Mouse (Mus musculus): ENCODE data around the gene Ptprd. TPM values are rescaled to one million over a fixed set of nuclear protein-coding genes. Genes with fewer than 3 reads are reported as not detected.

Ptprd gene
- polyA plus RNA-seq, 1 experiment = 104 TPM

DNA sequence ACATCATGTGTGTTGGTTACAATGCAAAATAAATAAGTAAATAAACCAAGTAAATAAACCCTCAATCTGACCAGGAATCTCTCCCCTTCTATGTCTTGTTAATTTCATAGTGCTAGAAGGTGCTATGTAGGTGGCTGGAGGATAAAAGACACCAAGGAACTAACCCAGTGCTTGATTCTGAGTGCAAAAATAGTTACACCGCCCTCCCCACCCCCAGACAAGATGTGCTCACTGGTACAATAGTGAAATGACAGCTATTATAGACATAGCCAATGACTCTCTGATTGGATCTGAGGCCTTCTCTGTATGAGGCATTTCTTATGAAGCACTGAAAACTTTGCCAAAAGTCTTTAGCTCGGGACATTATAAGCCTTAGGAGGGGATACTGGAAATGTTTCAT lies 1857.6 kb downstream of the Ptprd start:
- DNase-seq (ENCODE audit: extremely low spot score in 1 of 2, low spot score in 1 of 2) = peak in 1 of 2 experiments; percentile 33

GRCm38 (mm10) chr4:76352468-76352867 lies 1859.3 kb downstream of the Ptprd start:
- no peak for DNase-seq (ENCODE audit: extremely low spot score in 1 of 2, low spot score in 1 of 2)

GRCm38 (mm10) chr4:76351201-76351979 lies 1860.4 kb downstream of the Ptprd start:
- no peak for DNase-seq (ENCODE audit: extremely low spot score in 1 of 2, low spot score in 1 of 2)

DNA sequence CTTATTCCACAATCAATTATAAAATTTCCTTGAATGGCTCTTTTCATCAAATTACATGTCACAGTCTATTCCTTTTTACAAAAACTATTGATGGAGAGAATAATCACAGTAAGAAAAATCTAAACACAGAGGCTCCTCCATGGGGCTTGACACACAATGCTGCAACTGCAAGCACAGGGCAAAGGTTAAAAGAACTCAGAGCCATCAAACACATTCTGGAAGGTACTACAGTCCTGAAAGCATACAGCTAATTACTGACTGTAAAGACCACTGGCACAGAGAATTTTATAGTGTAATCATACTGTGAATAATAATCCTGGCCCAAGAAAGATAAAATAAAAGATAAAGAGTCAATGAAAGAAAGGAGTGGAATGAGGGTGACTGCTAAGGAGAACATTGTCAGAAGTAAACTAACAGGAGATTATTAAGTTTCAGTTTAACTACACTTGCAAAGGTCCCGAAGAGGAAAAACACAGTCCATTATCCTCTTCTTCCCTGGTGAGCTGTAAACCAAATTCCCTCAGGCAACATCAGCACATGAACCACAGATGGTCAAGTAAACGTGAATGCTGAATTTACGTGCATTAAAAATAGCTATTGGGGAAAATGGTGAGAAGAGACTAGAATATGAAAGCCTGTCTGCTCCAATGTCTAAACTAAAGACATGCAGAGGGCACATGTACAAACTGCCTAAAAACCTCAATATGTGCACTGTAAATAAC lies 1861.4 kb downstream of the Ptprd start:
- DNase-seq (ENCODE audit: extremely low spot score in 1 of 2, low spot score in 1 of 2) = no peak

DNA sequence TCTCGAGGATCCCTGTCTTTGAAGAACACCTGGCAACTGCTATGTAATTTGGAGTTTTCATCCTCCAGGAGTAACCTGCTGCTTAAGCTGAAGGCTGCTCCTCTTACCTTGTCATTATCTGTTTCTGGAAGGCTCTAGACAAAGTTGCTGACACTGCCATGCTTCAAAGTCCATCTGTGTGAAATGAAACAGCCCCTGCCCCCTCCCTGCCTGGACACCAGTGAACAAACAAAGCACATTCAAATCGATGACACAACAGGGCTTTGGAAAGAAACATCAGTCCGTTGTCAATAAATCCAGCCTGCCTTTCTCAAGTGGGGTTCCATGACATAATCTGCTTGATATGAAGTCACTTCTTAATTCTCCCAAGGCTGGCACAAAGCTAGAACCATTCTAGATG lies 1867.7 kb downstream of the Ptprd start:
- no peak for DNase-seq (ENCODE audit: extremely low spot score in 1 of 2, low spot score in 1 of 2)

DNA sequence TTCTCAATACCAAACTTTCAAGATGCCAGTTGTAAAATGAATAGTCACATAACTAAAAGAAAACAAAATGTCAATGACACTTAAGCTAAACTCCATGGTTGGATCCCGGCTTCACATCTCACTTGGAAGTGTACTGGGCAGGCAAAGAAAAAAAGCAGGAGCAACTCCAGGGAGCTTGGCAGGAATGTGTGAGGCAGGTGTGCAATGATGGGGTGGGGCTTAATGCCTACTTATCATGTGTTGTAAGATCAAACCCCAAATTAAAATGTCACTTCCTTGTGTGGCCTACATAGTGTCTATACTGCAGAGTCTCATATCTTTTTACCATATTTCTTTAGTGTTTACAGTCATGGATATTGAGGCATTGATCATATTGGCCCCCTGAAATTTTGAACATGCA lies 1873.8 kb downstream of the Ptprd start:
- DNase-seq (ENCODE audit: extremely low spot score in 1 of 2, low spot score in 1 of 2) = no peak

- DNase-seq (ENCODE audit: extremely low spot score in 1 of 2, low spot score in 1 of 2) = no peak
These were observed 1884.4 kb downstream of the Ptprd start for GRCm38 (mm10) chr4:76327346-76327745.

GRCm38 (mm10) chr4:76325646-76326045 lies 1886.1 kb downstream of the Ptprd start:
- DNase-seq (ENCODE audit: extremely low spot score in 1 of 2, low spot score in 1 of 2) = no peak

GRCm38 (mm10) chr4:76324928-76325327 lies 1886.8 kb downstream of the Ptprd start:
- peak in 1 of 2 experiments; percentile 52 for DNase-seq (ENCODE audit: extremely low spot score in 1 of 2, low spot score in 1 of 2)

DNA sequence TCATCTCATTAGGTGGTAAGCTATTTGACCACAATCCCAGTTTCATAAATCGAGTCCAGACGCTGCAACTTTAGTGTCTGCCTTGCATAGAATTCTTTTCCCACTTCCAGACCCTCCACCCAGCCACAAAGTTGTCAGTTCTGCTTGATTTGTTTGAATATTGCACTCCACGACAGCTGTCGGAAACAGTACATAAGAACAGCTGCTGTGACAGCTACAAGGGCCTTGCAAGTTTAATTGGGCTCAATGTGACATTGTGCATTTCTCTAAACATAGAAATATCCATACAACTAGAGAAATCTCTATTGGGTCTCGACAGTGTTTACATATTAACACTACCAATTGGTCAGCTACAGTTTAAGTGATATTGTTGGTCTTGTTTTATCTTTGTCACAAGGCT lies 1887.3 kb downstream of the Ptprd start:
- DNase-seq (ENCODE audit: extremely low spot score in 1 of 2, low spot score in 1 of 2) = no peak

- DNase-seq (ENCODE audit: extremely low spot score in 1 of 2, low spot score in 1 of 2) = no peak
These were observed 1891.9 kb downstream of the Ptprd start for GRCm38 (mm10) chr4:76319874-76320273.

- no peak for DNase-seq (ENCODE audit: extremely low spot score in 1 of 2, low spot score in 1 of 2)
These were observed 1895.8 kb downstream of the Ptprd start for GRCm38 (mm10) chr4:76315977-76316376.

DNA sequence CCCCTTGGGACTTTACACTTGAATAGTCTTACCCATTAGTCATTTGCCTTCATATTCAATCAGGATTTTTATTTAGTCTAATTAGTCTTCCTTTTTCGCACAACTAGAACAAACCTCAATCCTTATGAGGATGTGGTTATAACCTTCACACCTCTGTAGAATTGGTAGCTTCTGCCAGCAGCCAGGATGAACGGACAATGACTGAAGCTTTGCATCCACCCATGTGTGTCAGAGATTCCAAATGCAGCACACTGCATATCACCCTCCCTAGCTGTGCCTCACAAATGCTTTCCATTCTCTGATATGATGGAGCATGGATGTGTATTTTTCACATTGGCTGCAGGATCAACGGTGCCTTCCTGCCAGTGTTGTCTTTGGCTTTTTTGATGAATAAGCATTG lies 1898.0 kb downstream of the Ptprd start:
- DNase-seq (ENCODE audit: extremely low spot score in 1 of 2, low spot score in 1 of 2) = no peak

- no peak for DNase-seq (ENCODE audit: extremely low spot score in 1 of 2, low spot score in 1 of 2)
These were observed 1899.2 kb downstream of the Ptprd start for GRCm38 (mm10) chr4:76312593-76312992.

DNA sequence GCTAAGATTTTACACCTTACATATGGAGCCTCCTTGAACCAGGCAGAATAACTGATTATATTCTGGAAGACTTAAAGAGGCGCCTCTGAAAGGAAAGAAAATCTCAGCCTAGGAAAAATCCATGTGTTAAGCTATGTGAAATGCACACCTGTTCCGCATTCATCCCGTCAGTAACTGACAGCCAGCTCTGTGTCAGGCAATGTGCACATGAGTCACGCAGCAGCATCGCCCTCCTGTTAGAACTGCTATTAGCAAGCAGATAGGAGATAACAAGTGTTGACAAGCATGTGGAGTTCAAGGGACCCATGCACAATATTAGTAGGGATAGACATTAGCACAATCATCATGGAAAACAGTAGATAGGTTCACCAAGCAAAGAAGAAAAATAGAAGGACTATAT lies 1905.8 kb downstream of the Ptprd start:
- DNase-seq (ENCODE audit: extremely low spot score in 1 of 2, low spot score in 1 of 2) = no peak

DNA sequence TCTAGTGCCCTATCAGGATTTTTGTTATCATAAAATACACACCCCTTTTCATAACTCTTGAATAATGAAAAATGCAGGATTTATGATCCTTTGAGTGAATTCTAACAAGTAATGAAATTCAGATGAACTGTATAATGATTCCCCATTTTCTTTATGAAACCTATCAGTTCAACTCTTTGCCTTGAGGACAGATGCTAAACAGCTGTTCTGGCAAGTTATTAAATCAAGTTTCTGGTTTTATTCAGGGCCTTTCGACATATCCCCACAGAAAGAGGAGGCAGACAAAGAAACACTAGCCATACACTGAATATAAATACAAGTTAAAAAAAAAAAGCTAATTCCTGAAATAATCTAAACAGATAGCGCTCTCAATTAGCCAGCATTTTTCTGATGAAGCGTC lies 1914.4 kb downstream of the Ptprd start:
- no peak for DNase-seq (ENCODE audit: extremely low spot score in 1 of 2, low spot score in 1 of 2)

DNA sequence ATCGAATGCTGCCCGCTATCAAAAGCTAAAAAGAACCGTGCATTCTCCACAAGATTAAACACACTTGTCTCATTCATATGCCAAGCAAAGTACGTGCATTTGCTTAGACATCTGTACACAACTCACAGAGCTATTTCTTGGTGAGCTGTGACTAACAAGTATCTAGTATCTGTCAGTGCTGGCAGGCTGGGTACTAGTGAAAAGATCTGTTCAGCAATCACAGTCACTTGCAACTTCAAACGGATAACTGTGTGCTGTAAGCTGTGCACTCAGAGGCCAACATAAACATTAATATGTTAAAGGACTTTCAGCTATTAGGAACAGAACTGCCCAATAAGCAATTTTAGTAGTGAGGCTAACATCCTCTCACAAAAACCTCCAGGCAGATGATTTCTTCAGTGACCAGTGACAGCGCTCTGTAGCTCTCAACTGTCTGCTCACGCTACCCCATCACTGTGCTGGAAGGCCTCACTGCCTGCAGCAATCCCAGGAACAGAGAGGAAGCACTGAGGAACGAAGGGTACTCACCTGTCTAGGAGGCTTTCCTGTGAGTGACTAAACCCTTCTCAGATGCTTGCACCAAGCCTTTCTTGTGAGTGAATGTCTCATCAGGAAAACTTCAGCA lies 1918.9 kb downstream of the Ptprd start:
- peak in 1 of 2 experiments; percentile 22 for DNase-seq (ENCODE audit: extremely low spot score in 1 of 2, low spot score in 1 of 2)

DNA sequence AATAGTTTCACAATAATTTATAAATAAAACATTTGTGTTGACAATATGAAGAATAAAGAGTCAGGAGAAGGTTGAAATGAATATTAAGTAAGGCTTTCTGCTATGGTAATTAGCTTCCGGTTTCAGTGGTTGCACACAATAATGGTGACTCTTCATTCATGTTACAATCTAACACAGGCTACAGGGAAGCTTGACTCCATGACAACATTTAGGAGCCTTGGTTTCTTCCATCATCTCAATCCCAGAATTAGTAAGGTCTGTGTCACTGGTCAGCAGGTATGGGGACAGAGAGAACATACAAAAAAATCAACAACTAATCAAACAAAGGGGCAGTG lies 1921.3 kb downstream of the Ptprd start:
- no peak for DNase-seq (ENCODE audit: extremely low spot score in 1 of 2, low spot score in 1 of 2)

GRCm38 (mm10) chr4:76289612-76290483 lies 1921.9 kb downstream of the Ptprd start:
- DNase-seq (ENCODE audit: extremely low spot score in 1 of 2, low spot score in 1 of 2) = no peak

DNA sequence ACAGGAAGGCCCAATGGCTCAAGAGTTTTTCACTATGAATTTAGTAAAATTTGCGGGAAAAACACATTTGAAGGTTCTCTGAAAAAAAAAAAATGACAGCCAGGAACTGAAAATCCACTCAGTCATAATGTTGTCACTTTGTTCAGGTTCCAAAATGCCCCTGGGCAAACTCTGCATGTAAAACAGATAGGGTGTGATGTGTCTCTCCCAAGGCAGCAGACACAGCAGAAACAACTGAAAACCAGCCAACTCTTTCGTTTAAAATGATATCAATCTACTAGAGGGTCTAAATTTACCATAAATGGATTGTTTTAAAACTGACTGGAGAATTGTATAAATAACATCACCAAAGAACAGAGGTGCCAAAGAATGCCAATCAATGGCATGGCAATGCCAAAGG lies 1925.7 kb downstream of the Ptprd start:
- peak in 1 of 2 experiments; percentile 25 for DNase-seq (ENCODE audit: extremely low spot score in 1 of 2, low spot score in 1 of 2)

- DNase-seq (ENCODE audit: extremely low spot score in 1 of 2, low spot score in 1 of 2) = no peak
These were observed 1928.9 kb downstream of the Ptprd start for GRCm38 (mm10) chr4:76282886-76283285.

Measured in frontal cortex, adult 2 months (tissue).